Mouse (Mus musculus): ENCODE measurements around the gene Gga3.

- TF ChIP-seq CTCF (IDR thresholded peaks at IDR 0.05; ENCODE audit: low read depth) (no peak), EP300 (IDR thresholded peaks at IDR 0.05; ENCODE audit: low read depth) (no peak)
Measured at GRCm38 (mm10) chr11:115579080-115579479, 24.8 kb downstream of the Gga3 start.

All from liver, embryonic 14.5 days (tissue).